Mouse (Mus musculus) common myeloid progenitor, adult 5-6 weeks (primary cell): ENCODE measurements around the gene Rap1b. TPM values are rescaled to one million over a fixed set of nuclear protein-coding genes. Genes with fewer than 3 reads are reported as not detected.
A peak's percentile ranks its signal among the peaks of the same experiment; 100 is the strongest.

Experiments used
- ATAC-seq: replicated peaks from 2 replicates; pipeline ENCODE4 v1.8.0; 2016; ENCODE audit warnings: low read depth, mild to moderate bottlenecking, moderate TSS enrichment, inconsistent platforms; ENCODE audit not compliant: poor library complexity, severe bottlenecking
- total RNA-seq: library from RNA; stranded (forward); fragments of 200-1000, 187-1606 nt; gene quantifications from 2 replicates; pipeline ENCODE4 v1.2.3, GENCODE M21; 2017

The Rap1b gene
- total RNA-seq, 1 experiment from 2014 or later = 152 TPM

- no peak for ATAC-seq
Measured at GRCm38 (mm10) chr10:117860361-117860760, 14.5 kb upstream of the Rap1b start.

- no peak for ATAC-seq
Measured at GRCm38 (mm10) chr10:117859800-117860199, 14.0 kb upstream of the Rap1b start.

- ATAC-seq = no peak
Measured at GRCm38 (mm10) chr10:117858241-117858640, 12.4 kb upstream of the Rap1b start.

- ATAC-seq = peak; percentile 66
Measured at GRCm38 (mm10) chr10:117856001-117856720, 10.3 kb upstream of the Rap1b start.

- ATAC-seq = no peak
Measured at GRCm38 (mm10) chr10:117852648-117853192, 6.9 kb upstream of the Rap1b start.

GRCm38 (mm10) chr10:117848981-117849380, 3.1 kb upstream of the Rap1b start:
- no peak for ATAC-seq

GRCm38 (mm10) chr10:117846796-117847195, 961 bp upstream of the Rap1b start:
- ATAC-seq = no peak

GRCm38 (mm10) chr10:117846260-117846632, 411 bp upstream of the Rap1b start:
- peak; percentile 62 for ATAC-seq

- ATAC-seq = peak; percentile 10
Measured at GRCm38 (mm10) chr10:117844782-117845596, 846 bp downstream of the Rap1b start.

- ATAC-seq = no peak
Measured at GRCm38 (mm10) chr10:117844279-117844678, 1.6 kb downstream of the Rap1b start.

GRCm38 (mm10) chr10:117843690-117844089, 2.1 kb downstream of the Rap1b start:
- ATAC-seq = peak; percentile 17; the same call in 1 of the 2 replicates

GRCm38 (mm10) chr10:117841765-117842164, 4.1 kb downstream of the Rap1b start:
- ATAC-seq = no peak

GRCm38 (mm10) chr10:117840431-117840995, 5.3 kb downstream of the Rap1b start:
- ATAC-seq = peak; percentile 15; the same call in 1 of the 2 replicates

GRCm38 (mm10) chr10:117839737-117840136, 6.1 kb downstream of the Rap1b start:
- no peak for ATAC-seq

- peak; percentile 12; the same call in 1 of the 2 replicates for ATAC-seq
Measured at GRCm38 (mm10) chr10:117838924-117839323, 6.9 kb downstream of the Rap1b start.

GRCm38 (mm10) chr10:117836354-117836753, 9.5 kb downstream of the Rap1b start:
- peak; percentile 66 for ATAC-seq

- ATAC-seq = no peak
Measured at GRCm38 (mm10) chr10:117835453-117835852, 10.4 kb downstream of the Rap1b start.

- ATAC-seq = 0 out of 2 replicates have a peak, but pooled peaks have one; percentile 17
Measured at GRCm38 (mm10) chr10:117830797-117831196, 15.0 kb downstream of the Rap1b start.

- peak; percentile 31; the same call in 1 of the 2 replicates for ATAC-seq
Measured at GRCm38 (mm10) chr10:117829472-117830155, 16.2 kb downstream of the Rap1b start.

- ATAC-seq = no peak
Measured at GRCm38 (mm10) chr10:117829022-117829421, 16.8 kb downstream of the Rap1b start.
